Mouse (Mus musculus): ENCODE measurements around the gene Vmn1r43.
"Not testable (repeated sequence)": the region's sequence is repeated elsewhere in the genome, so short reads cannot be mapped to it uniquely, and the experiment has no call there.

Gene Vmn1r43

GRCm38 (mm10) chr6:89876313-89876712 lies at the start of gene Vmn1r43, which contains the start of gene Vmn1r42:
Gene Vmn1r43, minus strand, starts transcription at chr6:89876413.
Gene Vmn1r42, minus strand, starts transcription at chr6:89876413.
- DNase-seq (ENCODE audit: low spot score): not testable (repeated sequence)

DNA sequence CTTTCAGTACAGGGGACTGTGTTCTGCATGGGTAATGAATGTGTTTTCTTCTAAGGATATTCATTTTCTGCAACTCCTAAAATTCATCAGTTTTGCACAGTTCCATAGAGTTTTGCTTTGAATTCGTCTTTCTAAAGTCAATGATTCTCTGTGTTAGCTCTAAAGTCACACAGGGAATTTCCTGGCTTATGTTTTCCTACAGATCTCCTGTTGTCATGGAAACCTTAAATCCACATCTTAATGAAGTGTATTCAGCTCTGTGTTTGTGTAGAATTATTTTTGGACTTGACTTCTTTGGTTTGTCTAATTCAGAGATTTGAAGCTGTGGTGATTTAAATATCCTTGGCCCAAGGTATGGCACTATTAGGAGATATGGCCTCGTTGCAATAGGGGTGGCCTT lies 7.6 kb upstream of the Vmn1r43 start:
- DNase-seq (ENCODE audit: low spot score): no peak

- DNase-seq (ENCODE audit: low spot score): no peak
Observed at GRCm38 (mm10) chr6:89883360-89883759, 7.1 kb upstream of the Vmn1r43 start, which contains the start of gene Vmn1r44. Gene Vmn1r44, plus strand, starts transcription at chr6:89883660.

DNA sequence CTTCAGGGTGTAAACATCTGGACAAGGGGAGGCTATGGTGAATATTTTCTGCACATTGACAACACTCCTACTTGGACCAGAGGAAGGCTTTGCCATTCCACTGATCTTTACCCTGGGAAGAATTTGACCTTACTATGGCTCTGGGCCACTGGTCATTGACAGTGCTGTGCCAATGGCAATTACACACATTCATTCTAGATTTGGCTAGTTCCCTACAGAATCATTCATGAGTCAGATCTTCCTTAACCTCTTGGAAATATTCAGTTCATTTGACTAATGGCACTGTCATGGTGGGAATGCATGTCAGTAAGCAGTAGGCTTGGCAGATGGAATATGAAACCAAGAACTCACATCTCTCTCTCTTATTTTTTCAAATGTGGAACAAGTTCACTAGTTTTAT lies 4.7 kb upstream of the Vmn1r43 start:
- DNase-seq (ENCODE audit: low spot score): no peak

DNA sequence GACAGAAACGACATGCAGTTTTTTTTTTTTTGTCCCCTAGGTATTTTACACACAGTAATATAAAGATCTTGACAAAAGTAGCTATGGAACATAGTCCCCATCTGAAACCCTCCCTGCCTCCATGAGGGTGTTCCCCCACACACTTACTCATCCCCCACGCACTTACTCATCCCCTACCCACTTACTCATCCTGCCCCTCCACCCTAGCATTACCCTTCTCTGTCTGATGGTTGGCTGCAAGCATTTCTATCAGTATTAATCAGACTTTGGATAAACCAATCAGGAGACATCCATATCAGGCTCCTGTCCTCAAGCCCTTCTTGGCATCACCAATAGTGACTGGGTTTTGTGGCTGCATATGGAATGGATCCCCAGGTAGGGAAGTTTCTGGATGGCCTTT lies 750 bp upstream of the Vmn1r43 start:
- no peak for DNase-seq (ENCODE audit: low spot score)

GRCm38 (mm10) chr6:89867976-89868375 lies 8.2 kb downstream of the Vmn1r43 start:
- no peak for DNase-seq (ENCODE audit: low spot score)

DNA sequence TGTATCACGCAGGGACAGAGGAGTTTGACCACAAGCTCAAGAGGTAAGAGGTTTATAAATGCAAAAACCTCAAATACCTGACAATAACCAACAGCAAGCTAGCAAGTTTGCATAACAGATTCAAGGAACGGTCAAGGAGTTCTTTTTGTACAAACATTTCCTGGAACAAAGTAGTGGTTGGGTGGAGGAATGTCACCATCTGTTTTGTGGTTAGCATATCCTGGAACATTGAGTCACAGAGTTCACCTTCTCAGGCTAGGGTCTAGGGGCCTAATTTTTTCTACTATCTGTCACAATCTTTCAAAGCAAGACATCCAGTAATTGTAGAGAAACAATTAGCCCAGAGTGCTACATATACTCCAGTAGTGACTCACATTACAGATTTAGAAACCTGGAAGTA lies 8.9 kb downstream of the Vmn1r43 start:
- no peak for DNase-seq (ENCODE audit: low spot score)

GRCm38 (mm10) chr6:89863792-89864191 lies 12.4 kb downstream of the Vmn1r43 start:
- DNase-seq (ENCODE audit: low spot score): no peak

- DNase-seq (ENCODE audit: low spot score): no peak
Observed at GRCm38 (mm10) chr6:89859839-89860238, 16.4 kb downstream of the Vmn1r43 start.

DNA sequence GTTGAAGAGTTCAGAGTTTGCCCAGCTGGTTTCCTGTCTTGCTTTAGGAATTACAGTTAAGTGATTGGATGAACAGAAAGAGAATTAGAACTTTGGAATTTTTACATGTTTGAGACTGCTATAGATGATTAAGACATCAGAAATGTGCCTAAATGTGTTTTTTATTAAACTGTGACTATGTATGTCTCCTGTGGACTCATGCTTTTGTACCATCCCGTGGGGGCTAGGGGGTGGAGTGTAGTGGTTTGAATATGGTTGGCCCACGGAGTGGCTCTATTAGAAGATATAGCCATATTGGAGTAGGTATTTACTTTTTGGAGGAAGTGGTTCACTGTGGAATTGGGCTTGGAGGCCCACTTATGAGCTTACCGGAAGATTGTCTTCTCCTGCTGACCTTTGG lies 18.7 kb downstream of the Vmn1r43 start:
- no peak for DNase-seq (ENCODE audit: low spot score)
